Mouse (Mus musculus) neural tube, embryonic 13.5 days (tissue): ENCODE results near the gene Spcs2. TPM values are rescaled to one million over a fixed set of nuclear protein-coding genes. Genes with fewer than 3 reads are reported as not detected.
"Not testable (repeated sequence)": the region's sequence is repeated elsewhere in the genome, so short reads cannot be mapped to it uniquely, and the experiment has no call there.

ENCODE experiments used
- ATAC-seq: fragments of 200-750 bp; cut with Nextera tagmentation; 2 replicates; pipeline ENCODE4 v1.8.0; 2017; ENCODE audit warnings: low read depth, mild to moderate bottlenecking, moderate TSS enrichment, moderate library complexity
- H3K27ac ChIP-seq: fragments of 300-500 bp; sonication (generic); replicated peaks from 2 replicates; pipeline ENCODE4 v1.5.1; 2015; ENCODE audit warnings: moderate library complexity, mild to moderate bottlenecking, inconsistent platforms
- H3K27me3 ChIP-seq: fragments of 300-500 bp; sonication (generic); 2 replicates; pipeline ENCODE4 v1.6.1; 2015; ENCODE audit warnings: mild to moderate bottlenecking, inconsistent platforms
- H3K36me3 ChIP-seq: fragments of 300-500 bp; sonication (generic); 2 replicates; pipeline ENCODE4 v1.6.1; 2015; ENCODE audit warnings: mild to moderate bottlenecking, inconsistent platforms
- H3K4me1 ChIP-seq: fragments of 300-500 bp; sonication (generic); replicated peaks from 2 replicates; pipeline ENCODE4 v1.6.1; 2015; ENCODE audit warnings: inconsistent platforms
- H3K4me2 ChIP-seq: fragments of 300-500 bp; sonication (generic); 2 replicates; pipeline ENCODE4 v1.6.1; 2015; ENCODE audit warnings: inconsistent platforms, mild to moderate bottlenecking, moderate library complexity
- H3K4me3 ChIP-seq: fragments of 300-500 bp; sonication (generic); 2 replicates; pipeline ENCODE4 v1.5.1; 2015; ENCODE audit warnings: mild to moderate bottlenecking, inconsistent platforms
- H3K9ac ChIP-seq: fragments of 300-500 bp; sonication (generic); 2 replicates; pipeline ENCODE4 v1.6.1; 2015; ENCODE audit warnings: moderate library complexity, mild to moderate bottlenecking, inconsistent platforms
- H3K9me3 ChIP-seq: fragments of 300-500 bp; sonication (generic); 2 replicates; pipeline ENCODE4 v1.6.1; 2016; ENCODE audit warnings: inconsistent platforms
- WGBS: fragments of 180-500 bp; shearing (Covaris S2); methylation state at CpG from one replicate; pipeline ENCODE4 v1.1.7; 2015; 5-methylcytosine and 5-hydroxymethylcytosine counted together
- polyA plus RNA-seq: library from polyadenylated mRNA; unstranded; fragments of >200 nt; fragmentation: Nextera tagmentation; extraction: Ambion mirVana; gene quantifications from 2 replicates; pipeline ENCODE4 v1.2.1, GENCODE M21; 2015

Gene Spcs2
- polyA plus RNA-seq, 1 experiment from 2014 or later: 329 TPM

DNA sequence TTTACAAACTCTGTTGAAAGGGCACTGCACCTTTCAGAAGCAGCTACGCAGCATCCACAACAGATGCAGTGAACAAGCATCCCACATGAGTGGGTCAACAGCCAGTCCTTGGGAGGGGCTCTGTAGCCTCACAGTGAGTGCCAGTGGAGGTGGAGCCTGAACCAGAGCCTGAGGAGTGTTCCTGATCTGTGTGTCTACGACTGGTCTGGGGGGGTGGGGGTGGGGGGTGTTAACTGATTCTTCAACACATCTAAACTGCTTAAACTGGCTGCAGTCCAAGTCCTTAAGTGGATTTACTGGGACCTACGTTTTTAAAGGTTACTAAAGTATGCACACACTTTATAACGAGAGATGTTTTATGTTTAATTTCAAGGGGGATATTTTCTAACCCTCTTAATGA lies 26.5 kb downstream of the Spcs2 start:
- no peaks in the 10 kb centered on the region for H3K27me3 ChIP-seq
- no peak overlapping the region for H3K4me2 ChIP-seq
- WGBS: 71% methylated on average over 4 of the region's 4 CpGs
- H3K36me3 ChIP-seq: peaks cover 52% of the 10 kb centered on the region
- no peak for ATAC-seq
- H3K27ac ChIP-seq: no peak overlapping the region
- H3K4me3 ChIP-seq: no peak overlapping the region
- no peaks in the 10 kb centered on the region for H3K9me3 ChIP-seq
- no peaks in the 10 kb centered on the region for H3K4me1 ChIP-seq
- no peak overlapping the region for H3K9ac ChIP-seq

DNA sequence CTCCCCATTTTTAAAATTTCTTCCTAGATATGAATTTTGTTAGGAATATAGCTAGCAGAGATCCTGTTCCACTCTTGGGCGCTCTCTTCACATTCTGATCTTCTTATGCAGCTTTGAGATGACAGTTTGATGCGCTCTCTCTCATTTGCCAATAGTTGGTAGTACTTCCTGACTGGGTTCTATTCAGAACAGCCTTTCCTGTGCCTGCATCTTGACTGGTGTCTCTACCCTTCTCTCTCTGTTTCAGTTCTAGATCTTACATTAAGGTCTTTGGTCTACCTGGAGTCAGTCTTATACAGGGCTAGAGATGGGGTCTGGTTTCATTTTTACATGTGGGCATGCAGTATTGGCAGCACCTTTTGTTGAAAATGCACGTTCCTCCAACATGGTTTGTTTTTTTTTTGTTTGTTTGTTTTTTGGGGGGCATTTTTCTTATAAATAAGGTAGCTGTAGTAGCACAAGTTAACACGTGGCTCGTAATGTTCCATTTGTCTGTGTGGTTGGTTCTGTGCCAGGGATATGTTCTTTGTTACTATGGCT lies 28.9 kb downstream of the Spcs2 start:
- Histone ChIP-seq H3K4me3 (no peak overlapping the region), H3K9ac (no peak overlapping the region), H3K9me3 (no peaks in the 10 kb centered on the region), H3K4me1 (no peaks in the 10 kb centered on the region), H3K36me3 (peaks cover 28% of the 10 kb centered on the region), H3K27ac (no peak overlapping the region), H3K4me2 (no peak overlapping the region), H3K27me3 (no peaks in the 10 kb centered on the region)
- no peak for ATAC-seq
- 90% methylated on average over 5 of the region's 5 CpGs for WGBS

DNA sequence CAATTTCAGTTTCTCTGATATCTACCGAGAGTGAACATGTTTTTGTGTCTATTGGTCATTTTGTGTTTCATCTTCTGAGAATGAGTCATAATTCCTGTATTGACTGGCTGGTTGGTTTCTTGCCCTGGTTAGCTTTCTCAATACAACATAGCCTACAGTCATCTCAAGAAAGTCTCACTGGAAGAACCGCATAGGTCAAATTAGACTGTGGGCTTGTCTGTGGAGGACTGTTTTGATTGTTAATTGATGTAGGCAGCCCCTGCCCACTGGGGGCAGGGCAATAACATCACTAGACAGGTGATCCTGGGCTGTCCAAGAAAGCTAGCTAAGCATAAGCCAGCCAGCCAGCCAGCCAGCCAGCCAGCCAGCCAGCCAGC lies 29.4 kb downstream of the Spcs2 start:
- no peak overlapping the region for H3K9ac ChIP-seq
- no peak overlapping the region for H3K4me2 ChIP-seq
- no peaks in the 10 kb centered on the region for H3K9me3 ChIP-seq
- no peak overlapping the region for H3K27ac ChIP-seq
- H3K4me1 ChIP-seq: no peaks in the 10 kb centered on the region
- no peak overlapping the region for H3K4me3 ChIP-seq
- 92% methylated on average over 2 of the region's 2 CpGs for WGBS
- H3K27me3 ChIP-seq: no peaks in the 10 kb centered on the region
- no peak for ATAC-seq
- H3K36me3 ChIP-seq: peaks cover 24% of the 10 kb centered on the region

DNA sequence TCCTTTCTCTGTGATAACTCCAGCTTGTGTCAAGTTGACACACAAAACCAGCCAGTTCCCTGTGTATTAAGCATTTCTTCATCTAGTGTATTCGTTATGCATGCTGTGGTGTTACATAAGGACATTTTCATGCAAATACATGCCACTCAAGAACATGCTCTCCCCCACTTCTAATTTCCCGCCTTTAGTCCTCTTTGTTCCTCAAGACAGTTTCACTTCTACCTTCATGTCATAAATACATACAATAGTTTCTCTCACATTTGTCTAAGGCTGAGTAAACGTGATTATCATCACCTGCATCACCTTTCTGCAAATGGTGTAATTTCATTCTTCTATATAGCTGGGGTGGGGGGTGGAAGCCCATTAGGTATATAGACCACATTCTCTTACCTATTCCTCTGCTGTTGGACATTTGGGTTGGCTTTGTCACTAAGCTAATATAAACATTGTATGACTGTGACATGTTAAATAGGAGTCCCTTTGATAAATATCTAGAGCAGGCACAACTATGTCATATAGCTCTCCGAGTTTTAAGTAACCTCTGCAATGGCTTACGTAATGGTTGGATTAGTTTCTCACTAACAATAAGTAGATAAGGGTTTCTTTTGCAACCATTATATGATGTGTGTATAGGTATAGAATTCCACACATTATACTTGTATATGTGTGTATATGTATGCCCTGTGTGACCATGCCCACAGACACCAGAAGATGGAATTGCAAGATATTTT lies 30.0 kb downstream of the Spcs2 start:
- 89% methylated on average over 5 of the region's 5 CpGs for WGBS
- Histone ChIP-seq H3K9ac (no peak overlapping the region), H3K4me1 (peaks cover 5% of the 10 kb centered on the region; the same call in 1 of the 2 replicates), H3K27me3 (no peaks in the 10 kb centered on the region), H3K4me3 (no peak overlapping the region), H3K36me3 (peaks cover 19% of the 10 kb centered on the region), H3K27ac (no peak overlapping the region), H3K9me3 (no peaks in the 10 kb centered on the region), H3K4me2 (no peak overlapping the region)
- no peak for ATAC-seq

DNA sequence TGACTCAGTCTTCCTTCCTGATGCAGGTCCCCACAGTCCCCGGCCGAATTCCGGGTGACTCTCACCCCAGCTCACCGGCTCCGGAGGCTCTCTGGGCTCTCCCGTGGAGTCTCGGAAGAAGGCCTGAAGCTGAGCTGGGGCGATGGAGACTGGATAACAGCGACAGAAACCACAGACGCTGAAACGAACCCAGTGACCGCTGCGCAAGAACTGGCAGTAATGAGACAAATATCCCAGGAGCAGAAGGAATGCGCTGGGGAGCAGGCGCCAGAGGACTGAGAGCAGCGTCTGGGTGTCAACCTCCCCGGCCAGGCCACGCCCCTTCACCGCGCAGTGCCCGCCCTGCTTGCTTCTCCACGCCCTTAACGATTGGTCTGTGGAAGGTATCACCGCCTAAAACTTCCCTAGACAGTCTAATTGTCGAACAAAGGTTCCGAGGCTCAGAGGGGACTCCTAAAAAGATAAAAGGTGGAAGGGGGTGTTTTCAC lies 35.1 kb downstream of the Spcs2 start, which contains the start of gene Neu3:
Gene Neu3 (minus strand): TSS at position 335 of the 488 bp plus-strand sequence.
- ATAC-seq: peak; percentile 98
- Histone ChIP-seq H3K27ac (peak within 1 kb of the TSS; percentile 65), H3K36me3 (no peaks in the 10 kb centered on the region), H3K4me1 (peaks cover 14% of the 10 kb centered on the region), H3K4me2 (peak within 1 kb of the TSS; percentile 60), H3K4me3 (peak within 1 kb of the TSS; percentile 39), H3K9me3 (no peaks in the 10 kb centered on the region), H3K9ac (peak within 1 kb of the TSS; percentile 64), H3K27me3 (no peaks in the 10 kb centered on the region)
- under 1% methylated on average over 26 of the region's 26 CpGs for WGBS

DNA sequence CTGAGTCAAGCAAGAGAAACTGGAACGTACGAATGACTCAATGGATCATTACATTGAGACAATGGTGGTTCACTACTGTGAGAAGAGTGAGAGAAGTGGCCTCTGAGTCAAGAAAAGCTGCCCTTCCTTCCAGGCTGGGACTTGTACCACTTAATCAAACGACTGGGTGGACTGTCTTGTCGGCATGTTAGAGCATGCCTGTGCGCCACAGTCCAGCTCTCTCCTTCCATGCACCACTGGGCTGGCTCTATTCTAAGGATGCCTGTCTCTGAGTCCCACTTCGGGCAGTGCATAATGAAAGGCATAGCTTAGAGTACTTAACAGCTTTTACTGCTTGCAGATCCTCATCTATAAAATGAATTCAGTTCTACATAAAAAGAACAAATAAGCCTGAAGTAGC lies 37.2 kb downstream of the Spcs2 start:
- H3K4me3 ChIP-seq: no peak overlapping the region
- no peak overlapping the region for H3K27ac ChIP-seq
- 66% methylated on average over 6 of the region's 6 CpGs for WGBS
- no peak for ATAC-seq
- no peak overlapping the region for H3K9ac ChIP-seq
- H3K9me3 ChIP-seq: no peaks in the 10 kb centered on the region
- H3K36me3 ChIP-seq: no peaks in the 10 kb centered on the region
- no peak overlapping the region for H3K4me2 ChIP-seq
- H3K27me3 ChIP-seq: no peaks in the 10 kb centered on the region
- H3K4me1 ChIP-seq: peaks cover 14% of the 10 kb centered on the region

DNA sequence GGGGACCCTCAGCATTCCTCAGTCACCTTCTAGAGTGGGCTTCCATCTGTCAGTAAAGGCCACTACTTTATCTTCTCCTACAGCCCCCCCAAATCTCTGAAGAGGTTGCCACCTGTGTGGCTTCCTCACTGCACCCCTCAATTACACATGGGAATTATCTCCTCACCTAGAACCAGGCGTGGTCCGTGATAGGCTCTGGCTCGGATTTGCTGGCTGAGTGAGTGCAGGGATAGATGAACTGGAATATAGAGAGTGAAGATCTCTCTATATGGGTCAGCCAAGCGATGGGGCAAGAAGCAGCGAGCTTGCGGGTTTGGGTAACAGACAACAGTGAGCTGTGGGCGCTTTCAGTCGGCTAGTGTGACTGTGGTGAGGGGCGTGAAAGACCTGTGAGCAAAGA lies 37.8 kb downstream of the Spcs2 start:
- H3K9ac ChIP-seq: no peak overlapping the region
- H3K36me3 ChIP-seq: no peaks in the 10 kb centered on the region
- H3K4me3 ChIP-seq: no peak overlapping the region
- ATAC-seq: no peak
- H3K4me1 ChIP-seq: peaks cover 14% of the 10 kb centered on the region
- no peaks in the 10 kb centered on the region for H3K9me3 ChIP-seq
- no peak overlapping the region for H3K4me2 ChIP-seq
- H3K27me3 ChIP-seq: no peaks in the 10 kb centered on the region
- no peak overlapping the region for H3K27ac ChIP-seq
- 90% methylated on average over 9 of the region's 9 CpGs for WGBS

DNA sequence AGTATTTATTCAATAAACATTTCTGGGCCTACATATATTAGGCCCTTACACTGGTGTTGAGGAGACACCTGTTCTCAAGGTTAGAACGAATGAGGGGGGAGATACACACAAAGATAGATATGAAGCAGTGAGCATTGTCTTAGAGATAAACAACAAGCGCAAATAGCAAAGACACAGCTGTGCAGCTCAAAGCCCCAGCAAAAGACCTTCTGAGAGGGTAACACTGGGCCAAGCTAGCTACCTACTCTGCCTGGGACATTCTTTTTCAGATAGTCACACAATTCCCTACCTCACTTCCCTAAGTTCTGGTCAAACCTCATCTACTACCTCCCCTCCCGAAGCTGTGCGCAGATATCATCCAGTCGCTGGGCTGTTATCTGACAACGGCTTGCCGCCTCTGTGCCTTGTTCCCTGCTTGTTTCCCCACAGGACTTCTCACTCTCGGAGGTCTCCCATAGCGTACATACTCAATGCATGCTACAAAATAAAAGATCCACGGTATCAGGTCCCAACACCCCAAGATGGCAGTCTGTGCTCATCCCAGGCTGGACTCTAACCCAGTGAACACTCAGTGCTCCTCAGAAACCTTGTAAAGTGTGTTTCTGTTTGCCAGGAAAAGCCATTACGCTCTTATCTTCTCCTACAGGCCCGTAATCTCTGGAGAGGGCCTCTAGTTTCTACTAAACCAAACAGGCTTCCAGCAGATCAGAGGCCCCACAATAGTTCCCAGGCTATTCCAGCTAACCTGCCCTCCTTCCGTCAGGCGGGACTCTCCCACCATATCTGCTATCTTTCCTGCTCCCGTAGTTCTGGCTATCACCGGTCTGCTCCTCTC lies 38.4 kb downstream of the Spcs2 start:
- no peak for ATAC-seq
- Histone ChIP-seq H3K4me2 (no peak overlapping the region), H3K27me3 (no peaks in the 10 kb centered on the region), H3K9me3 (no peaks in the 10 kb centered on the region), H3K4me1 (peaks cover 14% of the 10 kb centered on the region), H3K4me3 (no peak overlapping the region), H3K27ac (no peak overlapping the region), H3K9ac (no peak overlapping the region), H3K36me3 (no peaks in the 10 kb centered on the region)
- WGBS: 88% methylated on average over 16 of the region's 16 CpGs

DNA sequence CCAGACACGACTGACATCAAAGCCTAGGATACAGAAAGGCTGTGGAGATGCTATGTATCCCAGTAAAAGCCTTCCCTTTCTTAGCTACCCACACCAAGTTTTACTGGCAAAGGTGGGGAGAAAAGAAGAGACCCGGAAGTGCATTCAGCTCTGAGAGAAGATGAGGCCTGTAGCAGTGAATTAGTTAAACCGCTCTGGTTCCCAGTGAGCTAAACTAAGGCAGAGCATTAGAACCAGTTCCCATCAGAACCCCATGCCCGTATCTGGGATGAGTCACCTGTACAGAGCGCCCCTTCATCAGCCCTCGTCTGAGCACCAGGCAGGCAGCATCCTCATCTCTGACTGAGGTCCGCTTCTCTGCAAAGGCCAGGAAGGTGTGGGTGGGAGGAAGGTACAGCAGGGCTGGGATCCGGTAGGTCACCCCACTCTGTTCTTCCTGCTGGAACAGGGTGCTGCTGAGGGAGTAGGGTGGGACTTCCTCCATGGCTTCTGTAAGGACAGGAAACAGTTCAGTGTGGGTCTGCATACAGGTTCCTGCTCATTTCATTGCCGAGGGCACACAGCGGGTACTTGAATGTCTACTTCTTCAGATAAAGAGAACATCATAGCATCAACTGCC lies 40.1 kb downstream of the Spcs2 start:
- ATAC-seq: no peak
- Histone ChIP-seq H3K9me3 (no peaks in the 10 kb centered on the region), H3K36me3 (no peaks in the 10 kb centered on the region), H3K4me3 (no peak overlapping the region), H3K27me3 (no peaks in the 10 kb centered on the region), H3K27ac (no peak overlapping the region), H3K4me1 (peaks cover 7% of the 10 kb centered on the region), H3K9ac (no peak overlapping the region), H3K4me2 (no peak overlapping the region)
- 88% methylated on average over 10 of the region's 10 CpGs for WGBS

DNA sequence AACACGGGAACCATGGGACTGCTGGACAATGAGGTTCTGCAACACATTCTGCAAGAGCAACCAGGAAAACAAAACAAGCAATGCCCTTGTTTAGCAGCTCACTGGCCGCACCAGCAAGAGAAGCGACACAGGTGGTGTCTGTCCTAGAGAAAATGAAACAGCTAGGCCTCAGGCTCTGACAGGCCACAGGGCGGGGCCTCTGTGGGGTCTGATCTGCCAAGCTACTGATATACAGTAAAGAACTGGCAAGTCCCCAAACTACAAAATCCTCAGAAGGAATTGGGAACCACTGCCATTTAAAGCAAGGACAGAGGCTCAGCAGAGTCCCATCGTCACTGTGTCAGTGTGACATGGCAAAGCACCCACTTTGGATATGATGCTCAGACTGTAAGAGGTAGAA lies 40.8 kb downstream of the Spcs2 start:
- Histone ChIP-seq H3K9ac (no peak overlapping the region), H3K4me2 (no peak overlapping the region), H3K4me3 (no peak overlapping the region), H3K4me1 (peaks cover under 1% of the 10 kb centered on the region; the same call in 1 of the 2 replicates), H3K36me3 (no peaks in the 10 kb centered on the region), H3K9me3 (no peaks in the 10 kb centered on the region), H3K27me3 (no peaks in the 10 kb centered on the region), H3K27ac (no peak overlapping the region)
- WGBS: 82% methylated on average over 5 of the region's 5 CpGs
- ATAC-seq: no peak

DNA sequence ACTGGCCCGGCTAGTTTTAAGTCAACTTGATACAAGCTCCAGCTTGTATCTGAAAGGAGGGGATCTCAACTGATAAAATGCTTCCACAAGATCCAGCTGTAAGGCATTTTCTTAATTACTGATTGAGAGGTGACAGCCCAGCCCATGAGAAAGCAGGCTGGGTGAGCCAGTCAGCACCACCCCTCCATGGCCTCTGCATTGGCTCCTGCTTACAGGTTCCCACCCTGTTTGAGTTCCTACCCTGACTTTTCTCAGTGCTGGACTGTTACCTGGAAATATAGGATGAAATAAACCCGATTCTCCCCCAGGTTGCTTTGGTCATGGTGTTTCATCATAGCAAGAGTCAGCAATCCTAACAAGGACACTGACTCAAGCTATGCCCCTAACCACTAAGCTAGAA lies 41.3 kb downstream of the Spcs2 start:
- H3K4me2 ChIP-seq: no peak overlapping the region
- H3K4me3 ChIP-seq: no peak overlapping the region
- H3K36me3 ChIP-seq: no peaks in the 10 kb centered on the region
- no peak overlapping the region for H3K27ac ChIP-seq
- H3K9ac ChIP-seq: no peak overlapping the region
- ATAC-seq: no peak
- WGBS: 88% methylated on average over 2 of the region's 2 CpGs
- no peaks in the 10 kb centered on the region for H3K9me3 ChIP-seq
- H3K4me1 ChIP-seq: no peaks in the 10 kb centered on the region
- H3K27me3 ChIP-seq: no peaks in the 10 kb centered on the region

DNA sequence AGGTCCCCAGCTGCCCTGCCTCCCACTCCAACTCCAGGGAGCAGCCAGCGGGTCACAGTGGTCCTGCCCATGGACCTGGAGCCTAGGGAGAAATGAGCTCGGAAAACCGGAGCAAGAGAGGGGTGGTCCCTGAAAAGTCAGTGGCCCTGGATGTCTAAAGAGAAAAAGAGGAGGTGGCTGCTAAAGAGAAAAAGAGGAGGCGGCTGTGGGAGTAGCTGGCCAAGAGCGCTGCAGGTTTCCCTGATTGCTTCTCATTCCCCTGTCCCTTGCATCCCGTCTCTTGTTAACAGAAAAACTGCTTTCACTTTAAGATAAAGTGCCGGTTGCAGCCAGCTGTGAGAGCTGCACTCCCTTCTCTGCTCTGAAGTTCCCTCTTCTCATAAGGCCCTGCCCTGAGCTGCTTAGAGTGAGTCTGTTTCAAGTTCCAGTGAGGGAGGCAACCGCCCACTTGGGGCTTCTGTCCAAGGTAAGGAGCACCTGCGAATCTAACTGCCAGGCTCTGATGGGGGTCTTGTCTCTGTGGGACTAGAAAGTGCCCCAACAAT lies 45.0 kb downstream of the Spcs2 start:
- not testable (repeated sequence) for H3K27ac ChIP-seq, H3K27me3 ChIP-seq, H3K4me2 ChIP-seq, H3K9ac ChIP-seq, H3K4me1 ChIP-seq, H3K9me3 ChIP-seq, ATAC-seq, H3K36me3 ChIP-seq, H3K4me3 ChIP-seq
- whole genome bisulfite sequencing: 20% methylated on average over 9 of the region's 9 CpGs
